Mouse (Mus musculus): ENCODE measurements around the gene Pdik1l.

DNA sequence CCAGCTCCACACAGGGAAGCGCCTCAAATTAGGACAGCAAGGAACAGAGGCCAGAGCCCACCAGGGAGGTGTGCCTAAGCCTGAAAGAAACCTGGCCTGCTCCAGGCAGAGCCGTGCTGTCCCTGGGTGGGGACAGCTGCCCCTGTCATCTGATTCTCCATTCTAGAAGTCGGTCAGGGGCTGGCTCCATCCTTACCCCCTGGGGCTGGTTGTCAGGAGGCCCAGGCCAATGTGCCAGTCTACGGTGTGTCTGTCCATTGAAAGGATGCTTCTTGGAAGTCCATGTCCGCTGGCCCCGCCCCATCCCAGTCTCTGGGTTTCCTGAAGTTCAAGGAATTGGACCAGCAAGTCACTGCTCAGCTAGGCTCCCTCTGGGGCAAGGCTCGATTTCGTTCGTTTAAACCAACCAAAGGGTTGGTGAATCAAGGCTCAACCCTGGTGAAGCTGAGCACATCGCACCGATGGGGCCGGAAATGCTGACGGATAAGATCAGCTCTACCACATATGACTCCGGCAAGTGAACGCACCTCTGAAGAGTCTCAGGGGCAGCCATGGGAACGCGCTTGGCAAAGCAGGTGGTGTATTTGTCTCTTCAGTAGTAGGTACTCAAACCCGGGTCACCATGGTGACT is 5.5 kb upstream of the Pdik1l start:
- no peak for TF ChIP-seq CTCF (IDR thresholded peaks at IDR 0.05; ENCODE audit: borderline replicate concordance, insufficient read depth, low read depth, low read length)
- TF ChIP-seq POLR2A (IDR thresholded peaks at IDR 0.05; ENCODE audit: borderline replicate concordance, insufficient read depth, low read length), result no peak
